Mouse (Mus musculus): Measurements from ENCODE around the gene Slf2. TPM values are rescaled to one million over a fixed set of nuclear protein-coding genes. Genes with fewer than 3 reads are reported as not detected.
A peak's percentile ranks its signal among the peaks of the same experiment; 100 is the strongest.

Gene Slf2
- polyA plus RNA-seq, 1 experiment: 36.4 TPM

- H3K27me3 ChIP-seq (ENCODE audit: control insufficient read depth, insufficient read depth, low read length): no peaks in the 10 kb centered on the region
- TF ChIP-seq POLR2A (IDR thresholded peaks at IDR 0.05; ENCODE audit: borderline replicate concordance, insufficient read depth, low read length) (no peak), CTCF (IDR thresholded peaks at IDR 0.05; ENCODE audit: borderline replicate concordance, insufficient read depth, low read depth, low read length) (no peak)
- no peak overlapping the region for H3K27ac ChIP-seq (ENCODE audit: insufficient read depth, low read length)
- WGBS: 6% methylated on average over 19 of the region's 19 CpGs
- no peaks in the 10 kb centered on the region for H3K4me1 ChIP-seq (ENCODE audit: control insufficient read depth, insufficient read depth, low read length)
- H3K4me3 ChIP-seq (replicated peaks; ENCODE audit: insufficient read depth, low read depth, low read length): no peak overlapping the region
- no peak for DNase-seq
Observed at GRCm38 (mm10) chr19:44893231-44893871, 37.6 kb upstream of the Slf2 start.

DNA sequence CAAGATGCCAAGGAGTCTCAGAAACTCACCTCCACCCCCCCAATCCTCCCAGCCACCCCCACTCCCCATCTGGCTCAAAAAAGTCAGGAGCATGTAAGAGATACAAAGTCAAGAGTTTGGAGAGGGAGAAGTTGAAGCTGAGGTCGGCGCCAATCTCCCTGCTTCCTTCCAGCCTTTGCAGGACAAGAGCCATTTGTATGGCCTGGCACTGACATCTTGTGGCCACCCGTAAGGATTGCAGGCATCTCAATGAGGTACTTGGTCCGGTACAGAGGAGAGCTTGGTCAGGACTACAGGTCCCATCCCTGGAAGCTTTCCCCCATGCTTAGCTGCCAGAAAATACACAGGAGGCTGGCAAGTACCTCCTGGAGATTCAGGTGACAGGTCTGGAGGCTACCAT is 35.7 kb upstream of the Slf2 start:
- no peak overlapping the region for H3K27ac ChIP-seq (ENCODE audit: insufficient read depth, low read length)
- DNase-seq: peak; percentile 67 to 74

DNA sequence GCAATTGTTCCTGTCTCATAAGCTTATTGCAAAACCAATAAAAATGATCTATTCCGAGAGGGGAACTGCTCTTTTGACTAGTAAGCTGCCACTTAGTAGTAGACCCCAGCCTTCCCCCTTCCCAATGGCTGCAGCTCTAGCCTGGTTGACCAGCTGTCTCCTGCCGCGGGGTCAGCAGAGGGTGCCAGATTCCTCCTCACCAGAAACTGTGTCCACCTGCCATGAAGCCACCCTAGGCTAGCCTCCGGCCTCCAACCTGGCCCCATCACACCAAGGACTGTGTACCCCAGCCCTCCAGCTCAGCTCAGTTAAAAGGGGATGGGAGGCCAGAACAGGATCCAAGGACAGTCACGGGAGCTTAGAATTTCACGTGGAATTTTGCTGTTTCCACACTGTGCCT is 34.5 kb upstream of the Slf2 start:
- no peak overlapping the region for H3K27ac ChIP-seq (ENCODE audit: insufficient read depth, low read length)
- 58% methylated on average over 6 of the region's 6 CpGs for WGBS
- no peak overlapping the region for H3K4me3 ChIP-seq (replicated peaks; ENCODE audit: insufficient read depth, low read depth, low read length)
- DNase-seq: no peak
- TF ChIP-seq CTCF (IDR thresholded peaks at IDR 0.05; ENCODE audit: borderline replicate concordance, insufficient read depth, low read depth, low read length): no peak
- H3K27me3 ChIP-seq (ENCODE audit: control insufficient read depth, insufficient read depth, low read length): no peaks in the 10 kb centered on the region
- no peaks in the 10 kb centered on the region for H3K4me1 ChIP-seq (ENCODE audit: control insufficient read depth, insufficient read depth, low read length)

More for the DNA sequence above, 35.7 kb upstream of the Slf2 start:
- no peaks in the 10 kb centered on the region for H3K27me3 ChIP-seq (ENCODE audit: control insufficient read depth, insufficient read depth, low read length)
- H3K4me1 ChIP-seq (ENCODE audit: control insufficient read depth, insufficient read depth, low read length): no peaks in the 10 kb centered on the region
- WGBS: under 1% methylated on average over 4 of the region's 4 CpGs
- H3K4me3 ChIP-seq (replicated peaks; ENCODE audit: insufficient read depth, low read depth, low read length): no peak overlapping the region
- TF ChIP-seq CTCF (IDR thresholded peaks at IDR 0.05; ENCODE audit: borderline replicate concordance, insufficient read depth, low read depth, low read length): peak; percentile 97
- no peak for TF ChIP-seq POLR2A (IDR thresholded peaks at IDR 0.05; ENCODE audit: borderline replicate concordance, insufficient read depth, low read length)

- Histone ChIP-seq H3K4me3 (replicated peaks; ENCODE audit: insufficient read depth, low read depth, low read length) (no peak overlapping the region), H3K4me1 (ENCODE audit: control insufficient read depth, insufficient read depth, low read length) (no peaks in the 10 kb centered on the region), H3K27me3 (ENCODE audit: control insufficient read depth, insufficient read depth, low read length) (no peaks in the 10 kb centered on the region), H3K27ac (ENCODE audit: insufficient read depth, low read length) (no peak overlapping the region)
- DNase-seq: no peak
- TF ChIP-seq CTCF (IDR thresholded peaks at IDR 0.05; ENCODE audit: borderline replicate concordance, insufficient read depth, low read depth, low read length): no peak
- TF ChIP-seq POLR2A (IDR thresholded peaks at IDR 0.05; ENCODE audit: borderline replicate concordance, insufficient read depth, low read length): no peak
- WGBS: 68% methylated on average over 5 of the region's 5 CpGs
Observed at GRCm38 (mm10) chr19:44897521-44897920, 33.4 kb upstream of the Slf2 start.

GRCm38 (mm10) chr19:44898646-44899045 is 32.3 kb upstream of the Slf2 start:
- no peaks in the 10 kb centered on the region for H3K27me3 ChIP-seq (ENCODE audit: control insufficient read depth, insufficient read depth, low read length)
- TF ChIP-seq POLR2A (IDR thresholded peaks at IDR 0.05; ENCODE audit: borderline replicate concordance, insufficient read depth, low read length) (no peak), CTCF (IDR thresholded peaks at IDR 0.05; ENCODE audit: borderline replicate concordance, insufficient read depth, low read depth, low read length) (no peak)
- no peak overlapping the region for H3K27ac ChIP-seq (ENCODE audit: insufficient read depth, low read length)
- 71% methylated on average over 3 of the region's 3 CpGs for WGBS
- no peaks in the 10 kb centered on the region for H3K4me1 ChIP-seq (ENCODE audit: control insufficient read depth, insufficient read depth, low read length)
- no peak for DNase-seq
- H3K4me3 ChIP-seq (replicated peaks; ENCODE audit: insufficient read depth, low read depth, low read length): no peak overlapping the region

DNA sequence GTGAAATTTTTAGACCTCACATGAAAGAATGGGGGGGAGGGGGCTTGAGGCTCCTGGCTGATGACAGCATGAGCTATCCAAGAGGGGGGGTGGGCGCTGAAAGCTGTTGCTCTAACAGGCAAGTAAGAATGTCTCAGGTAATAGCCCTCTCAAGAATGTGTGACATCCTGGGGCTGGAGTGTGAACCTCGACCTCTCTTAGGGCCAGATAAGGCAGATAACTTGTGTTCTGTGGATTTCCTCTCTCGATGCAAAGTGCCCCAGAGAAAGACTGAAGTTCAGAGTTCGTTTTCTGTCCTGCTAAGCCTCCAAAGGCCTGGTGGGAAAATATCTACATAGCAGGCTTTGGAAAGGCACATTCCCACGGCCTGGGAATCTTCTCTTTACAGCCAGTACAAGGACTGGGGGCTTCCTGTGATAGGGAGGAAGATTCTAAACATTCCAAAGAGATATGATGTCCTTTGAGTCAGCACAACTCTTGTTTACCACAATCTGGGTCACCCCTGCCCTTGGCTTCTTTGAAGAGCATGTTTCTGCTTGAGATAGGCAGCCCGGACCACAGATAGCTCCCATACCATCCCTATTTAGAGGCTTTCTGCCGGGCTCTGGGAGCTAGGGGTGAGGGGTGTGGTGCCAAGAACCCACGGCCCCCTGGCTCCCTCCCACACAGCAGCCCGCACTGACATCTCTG is 31.7 kb upstream of the Slf2 start:
- DNase-seq: no peak
- Histone ChIP-seq H3K27ac (ENCODE audit: insufficient read depth, low read length) (no peak overlapping the region), H3K4me1 (ENCODE audit: control insufficient read depth, insufficient read depth, low read length) (no peaks in the 10 kb centered on the region), H3K27me3 (ENCODE audit: control insufficient read depth, insufficient read depth, low read length) (no peaks in the 10 kb centered on the region), H3K4me3 (replicated peaks; ENCODE audit: insufficient read depth, low read depth, low read length) (no peak overlapping the region)
- TF ChIP-seq CTCF (IDR thresholded peaks at IDR 0.05; ENCODE audit: borderline replicate concordance, insufficient read depth, low read depth, low read length) (no peak), POLR2A (IDR thresholded peaks at IDR 0.05; ENCODE audit: borderline replicate concordance, insufficient read depth, low read length) (no peak)
- WGBS: 72% methylated on average over 9 of the region's 9 CpGs

- no peak overlapping the region for H3K27ac ChIP-seq (ENCODE audit: insufficient read depth, low read length)
- no peaks in the 10 kb centered on the region for H3K27me3 ChIP-seq (ENCODE audit: control insufficient read depth, insufficient read depth, low read length)
- TF ChIP-seq CTCF (IDR thresholded peaks at IDR 0.05; ENCODE audit: borderline replicate concordance, insufficient read depth, low read depth, low read length) (no peak), POLR2A (IDR thresholded peaks at IDR 0.05; ENCODE audit: borderline replicate concordance, insufficient read depth, low read length) (no peak)
- no peak for DNase-seq
- WGBS: 18% methylated on average over 22 of the region's 22 CpGs
- no peaks in the 10 kb centered on the region for H3K4me1 ChIP-seq (ENCODE audit: control insufficient read depth, insufficient read depth, low read length)
- H3K4me3 ChIP-seq (replicated peaks; ENCODE audit: insufficient read depth, low read depth, low read length): no peak overlapping the region
Observed at GRCm38 (mm10) chr19:44899947-44900773, 30.8 kb upstream of the Slf2 start.
